Mouse (Mus musculus): Measurements from ENCODE around the gene Zfp59.
A peak's percentile ranks its signal among the peaks of the same experiment; 100 is the strongest.
"Not testable (repeated sequence)": the region's sequence is repeated elsewhere in the genome, so short reads cannot be mapped to it uniquely, and the experiment has no call there.

The Zfp59 gene

DNA sequence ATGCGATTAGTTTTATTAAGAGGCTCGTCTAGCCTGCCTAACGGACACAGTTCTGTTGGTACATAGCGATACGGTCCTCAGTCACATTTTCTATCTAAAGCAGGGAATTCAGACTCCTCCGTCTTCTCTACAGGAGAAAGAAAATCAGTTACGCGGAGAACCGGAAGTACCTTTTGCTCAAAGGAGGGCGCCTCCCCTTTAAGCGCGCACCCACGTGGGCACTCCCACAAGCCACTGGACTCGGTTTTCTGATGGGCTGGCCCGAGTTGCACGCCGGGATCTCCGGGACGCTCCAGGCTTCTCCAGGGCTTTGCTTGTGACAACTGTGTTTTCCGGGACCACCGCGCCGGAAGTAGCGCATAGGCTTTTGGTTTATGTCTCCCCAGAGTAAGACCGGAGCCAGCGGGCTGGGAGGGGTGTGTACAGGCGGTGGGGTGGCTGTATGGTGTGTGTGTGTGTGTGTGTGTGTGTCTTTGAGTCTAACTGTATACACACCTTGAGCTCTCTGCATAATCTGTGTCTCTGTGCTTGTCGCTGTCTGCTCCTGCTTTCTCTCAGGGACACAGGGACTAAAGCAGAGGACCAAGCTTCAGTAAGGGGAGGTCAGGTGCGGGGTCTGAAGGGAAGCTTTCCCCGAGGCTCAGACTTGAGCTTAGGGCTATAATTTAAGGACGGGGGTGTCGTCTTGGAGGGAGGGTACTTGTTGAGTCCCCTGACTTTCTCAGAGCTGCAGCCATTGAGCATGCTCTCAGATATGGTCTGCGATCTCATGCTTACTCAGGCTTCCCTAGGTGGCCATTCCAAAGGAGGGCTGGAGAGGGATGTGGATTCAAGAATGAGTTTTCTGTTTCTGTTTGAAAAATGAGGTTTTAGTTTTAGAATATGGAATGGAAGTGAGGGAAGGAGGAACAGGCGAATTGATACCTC lies at the start of gene Zfp59:
Gene Zfp59, plus strand, starts transcription at position 285 of the 927 bp plus-strand sequence.
- peak; percentile 95 for DNase-seq

DNA sequence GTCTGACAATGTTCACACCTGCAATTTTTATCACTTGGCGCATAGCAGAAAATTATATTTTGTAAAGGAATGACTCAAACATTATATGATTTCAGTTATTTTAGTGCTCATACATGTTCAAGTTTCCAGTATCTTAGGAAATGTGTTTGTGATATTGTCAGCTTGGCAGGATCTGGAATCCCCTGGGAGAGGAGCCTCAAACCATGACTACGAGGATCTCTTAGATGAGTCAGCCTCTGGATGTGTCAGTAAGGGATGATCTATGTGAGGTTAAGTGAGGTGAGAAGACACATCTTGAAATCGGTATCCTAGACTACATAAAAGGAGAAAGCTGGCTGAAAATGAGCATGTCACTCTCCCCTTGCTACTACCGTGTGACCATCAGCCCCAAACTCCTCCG lies 49.1 kb upstream of the Zfp59 start:
- no peak for DNase-seq

- not testable (repeated sequence) for DNase-seq
Measured at GRCm38 (mm10) chr7:27793865-27794264, 44.5 kb upstream of the Zfp59 start.

DNA sequence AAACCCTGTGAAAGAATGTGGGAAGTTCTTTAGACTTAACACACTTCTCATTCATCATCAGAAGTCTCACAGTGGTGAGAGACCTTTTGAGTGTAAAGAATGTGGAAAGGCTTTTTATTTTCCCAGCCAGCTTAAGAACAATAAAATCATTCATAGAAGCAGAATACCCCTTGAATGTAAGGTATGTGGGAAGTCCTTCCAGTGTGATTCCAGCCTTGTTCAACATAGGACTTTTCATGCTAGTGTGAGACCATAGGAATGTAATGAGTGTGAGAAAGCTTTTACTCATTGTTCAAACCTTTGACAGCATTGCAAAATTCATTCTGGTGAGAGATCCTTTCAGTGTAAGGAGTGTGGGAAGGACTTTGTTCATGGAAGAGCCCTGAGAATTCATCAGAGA lies 43.8 kb upstream of the Zfp59 start:
- DNase-seq, result no peak

- DNase-seq, result peak; percentile 77
Measured at GRCm38 (mm10) chr7:27797906-27798811, 40.2 kb upstream of the Zfp59 start.

GRCm38 (mm10) chr7:27801137-27801536 lies 37.3 kb upstream of the Zfp59 start:
- no peak for DNase-seq

DNA sequence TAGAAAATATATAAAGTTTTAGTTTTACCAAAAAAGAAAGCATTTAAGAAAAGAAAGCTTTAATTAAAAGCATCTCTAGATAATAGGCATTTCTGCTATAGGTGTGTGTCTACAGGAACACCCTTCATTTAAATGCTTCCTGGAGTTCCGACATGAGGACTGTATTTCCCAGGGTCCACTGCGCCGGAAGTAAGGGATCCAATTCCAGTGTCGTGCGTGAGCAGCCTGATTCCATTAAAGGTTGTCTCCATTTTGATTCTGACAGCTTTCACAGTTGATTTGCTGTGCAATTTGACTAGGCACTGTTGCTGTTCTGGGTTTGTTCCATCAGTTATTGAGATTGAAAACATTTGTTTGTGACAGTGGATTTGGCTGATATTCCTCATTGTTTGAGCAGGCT lies 35.4 kb upstream of the Zfp59 start:
- no peak for DNase-seq

- peak; percentile 92 for DNase-seq
Measured at GRCm38 (mm10) chr7:27804297-27805030, 33.9 kb upstream of the Zfp59 start.

GRCm38 (mm10) chr7:27806896-27807295 lies 31.5 kb upstream of the Zfp59 start, which contains the start of gene Zfp626:
Gene Zfp626, plus strand, starts transcription at chr7:27807196.
- DNase-seq, result not testable (repeated sequence)

GRCm38 (mm10) chr7:27807305-27807704 lies 31.1 kb upstream of the Zfp59 start:
- not testable (repeated sequence) for DNase-seq

GRCm38 (mm10) chr7:27818526-27819110 lies 19.8 kb upstream of the Zfp59 start:
- no peak for DNase-seq

DNA sequence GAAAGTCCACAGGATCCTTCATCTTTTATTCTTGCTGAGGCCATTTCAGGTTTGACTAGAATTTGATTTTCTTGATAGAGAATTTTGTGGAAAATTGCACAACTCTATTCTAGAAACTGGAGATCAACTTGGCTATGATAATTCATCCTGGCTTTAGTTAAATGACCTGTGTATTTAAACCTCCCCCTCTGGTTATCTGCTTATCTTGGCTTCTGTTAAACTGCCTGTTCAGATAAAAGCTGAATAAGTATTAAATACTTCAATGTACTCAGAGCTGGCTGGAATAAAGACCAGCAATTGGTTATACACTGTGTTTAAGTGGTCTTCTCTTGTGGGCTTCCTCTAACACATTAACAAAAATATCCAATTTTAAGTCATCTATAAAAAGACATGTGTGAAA lies 15.8 kb upstream of the Zfp59 start:
- no peak for DNase-seq

- DNase-seq, result no peak
Measured at GRCm38 (mm10) chr7:27834131-27834530, 4.3 kb upstream of the Zfp59 start.

GRCm38 (mm10) chr7:27837896-27838295 lies 511 bp upstream of the Zfp59 start:
- DNase-seq, result peak; percentile 12

GRCm38 (mm10) chr7:27839596-27839995 lies 1.2 kb downstream of the Zfp59 start:
- no peak for DNase-seq

GRCm38 (mm10) chr7:27840104-27840503 lies 1.7 kb downstream of the Zfp59 start:
- DNase-seq, result no peak

GRCm38 (mm10) chr7:27857227-27857626 lies 18.8 kb downstream of the Zfp59 start, which contains the start of gene Zfp607a:
Gene Zfp607a, plus strand, starts transcription at chr7:27857527.
- DNase-seq, result no peak

DNA sequence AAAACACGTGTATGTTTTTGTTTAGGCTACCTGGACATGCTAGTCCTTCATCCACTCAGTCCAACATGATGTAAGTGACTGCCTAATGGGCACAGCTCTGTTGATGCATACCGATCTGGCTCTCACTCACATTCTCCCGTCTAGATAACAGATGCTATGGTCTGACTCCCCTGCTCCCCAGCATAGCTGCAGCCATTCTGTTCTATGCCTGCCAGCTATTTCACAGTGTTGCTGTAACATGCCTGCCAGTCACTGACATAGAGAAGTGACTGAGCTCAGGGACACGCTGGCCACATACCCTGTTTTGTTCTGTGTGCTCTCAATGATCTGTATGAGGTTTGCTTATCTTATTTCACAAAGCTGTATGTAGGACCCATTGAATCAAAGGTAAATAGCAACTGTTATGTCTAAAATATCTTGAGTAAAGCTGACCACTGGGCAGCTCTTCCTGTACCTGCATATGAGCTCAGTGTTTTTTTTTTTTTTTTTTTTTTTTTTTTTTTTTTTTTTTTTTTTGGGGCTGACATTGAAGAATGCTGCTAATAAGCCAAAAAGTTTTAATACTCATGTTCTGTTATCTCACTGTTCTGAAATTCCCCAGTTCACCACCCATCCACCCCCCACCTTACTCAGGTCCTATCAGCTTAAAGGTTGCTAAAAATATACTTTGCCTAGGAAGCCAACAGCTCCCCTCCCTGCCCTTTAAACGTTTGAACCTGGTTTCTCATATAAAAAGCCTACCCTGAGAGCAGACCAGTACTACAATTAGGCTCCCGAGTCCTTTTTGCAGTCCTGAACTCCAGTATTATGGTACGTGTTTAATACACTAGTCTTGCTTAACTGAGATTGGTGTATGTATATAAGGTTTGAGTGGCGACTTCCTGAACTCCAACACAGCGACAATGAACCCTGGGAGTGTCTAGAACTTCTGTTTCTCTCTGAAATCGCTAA lies 21.2 kb downstream of the Zfp59 start:
- peak; percentile 15 for DNase-seq

- DNase-seq, result peak; percentile 85
Measured at GRCm38 (mm10) chr7:27860396-27861235, 22.2 kb downstream of the Zfp59 start.

GRCm38 (mm10) chr7:27862578-27862977 lies 24.2 kb downstream of the Zfp59 start:
- not testable (repeated sequence) for DNase-seq
